Mouse (Mus musculus): Measurements from ENCODE around the gene Gm9639. TPM values are rescaled to one million over a fixed set of nuclear protein-coding genes. Genes with fewer than 3 reads are reported as not detected.
"Not testable (repeated sequence)": the region's sequence is repeated elsewhere in the genome, so short reads cannot be mapped to it uniquely, and the experiment has no call there.

The Gm9639 gene
- polyA plus RNA-seq, 1 experiment from 2014 or later = not detected

- not testable (repeated sequence) for H3K9me3 ChIP-seq (ENCODE audit: control insufficient read depth, low read length); H3K36me3 ChIP-seq (ENCODE audit: control insufficient read depth, insufficient read depth, low read length); H3K4me1 ChIP-seq (ENCODE audit: control insufficient read depth, insufficient read depth, low read length); H3K27ac ChIP-seq (ENCODE audit: low read depth, low read length); H3K4me2 ChIP-seq (ENCODE audit: low read depth); ATAC-seq (ENCODE audit: insufficient read depth, low FRiP score, low TSS enrichment); DNase-seq (ENCODE audit: low spot score); H3K4me3 ChIP-seq (ENCODE audit: low read depth, low read length); H3K9ac ChIP-seq (ENCODE audit: low read length); H3K27me3 ChIP-seq (ENCODE audit: control insufficient read depth, insufficient read depth, low read length)
- 44% methylated on average over 1 of the region's 1 CpGs for WGBS
Observed at GRCm38 (mm10) chr10:77776844-77777243, 18.0 kb downstream of the Gm9639 start, which contains the start of gene Gm7138. TSS of gene Gm7138 (minus strand) at chr10:77776944.

DNA sequence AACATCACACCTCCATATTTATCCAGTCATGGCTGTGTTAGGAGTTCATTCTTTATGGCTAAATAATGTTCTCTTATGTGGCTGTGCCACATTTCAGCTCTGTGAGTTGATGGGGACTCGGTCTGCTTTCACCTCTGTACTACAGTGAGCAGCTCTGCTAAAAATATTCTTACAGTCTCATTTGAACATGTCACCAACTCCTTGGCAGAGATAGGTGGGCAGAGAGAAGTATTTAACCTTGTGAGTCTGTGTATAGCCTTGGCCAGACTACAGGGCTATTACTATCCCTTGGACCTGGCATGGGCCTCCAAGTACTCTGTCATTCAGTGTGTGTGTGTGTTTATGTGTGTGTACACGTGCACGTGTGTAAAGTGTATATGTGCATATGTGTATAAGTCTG lies 22.7 kb downstream of the Gm9639 start:
- H3K4me2 ChIP-seq (ENCODE audit: low read depth); ATAC-seq (ENCODE audit: insufficient read depth, low FRiP score, low TSS enrichment); H3K4me3 ChIP-seq (ENCODE audit: low read depth, low read length); DNase-seq (ENCODE audit: low spot score); H3K9ac ChIP-seq (ENCODE audit: low read length); H3K27ac ChIP-seq (ENCODE audit: low read depth, low read length); H3K9me3 ChIP-seq (ENCODE audit: control insufficient read depth, low read length); H3K36me3 ChIP-seq (ENCODE audit: control insufficient read depth, insufficient read depth, low read length); H3K27me3 ChIP-seq (ENCODE audit: control insufficient read depth, insufficient read depth, low read length); H3K4me1 ChIP-seq (ENCODE audit: control insufficient read depth, insufficient read depth, low read length): not testable (repeated sequence)
- WGBS = 100% methylated on average over 1 of the region's 3 CpGs

DNA sequence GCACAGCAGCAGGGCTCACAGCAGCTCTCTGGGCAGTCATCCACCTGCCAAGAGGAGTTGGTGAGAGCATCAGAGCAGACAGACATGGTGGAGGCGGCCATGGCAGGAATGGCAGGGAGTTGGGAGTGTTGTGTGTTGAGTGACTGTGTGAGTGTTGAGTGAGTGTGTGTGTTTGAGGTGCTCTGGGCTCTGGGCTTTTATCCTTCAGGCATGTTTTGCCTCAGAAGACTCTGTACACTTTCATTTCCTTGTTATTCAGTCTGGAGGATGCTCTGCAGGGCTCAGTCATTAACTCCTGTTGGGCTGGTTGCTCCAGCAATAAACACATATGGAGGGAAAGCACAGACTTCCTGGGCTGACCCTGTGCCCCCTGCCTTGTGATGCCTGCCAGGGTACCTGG lies 23.7 kb downstream of the Gm9639 start, which contains the start of gene Gm3238:
Gene Gm3238, minus strand, starts transcription at position 101 of the 400 bp plus-strand sequence.
- 86% methylated on average over 1 of the region's 1 CpGs for WGBS
- not testable (repeated sequence) for H3K27ac ChIP-seq (ENCODE audit: low read depth, low read length); ATAC-seq (ENCODE audit: insufficient read depth, low FRiP score, low TSS enrichment); H3K4me1 ChIP-seq (ENCODE audit: control insufficient read depth, insufficient read depth, low read length); H3K27me3 ChIP-seq (ENCODE audit: control insufficient read depth, insufficient read depth, low read length); H3K4me3 ChIP-seq (ENCODE audit: low read depth, low read length); H3K4me2 ChIP-seq (ENCODE audit: low read depth); DNase-seq (ENCODE audit: low spot score); H3K36me3 ChIP-seq (ENCODE audit: control insufficient read depth, insufficient read depth, low read length); H3K9ac ChIP-seq (ENCODE audit: low read length); H3K9me3 ChIP-seq (ENCODE audit: control insufficient read depth, low read length)

DNA sequence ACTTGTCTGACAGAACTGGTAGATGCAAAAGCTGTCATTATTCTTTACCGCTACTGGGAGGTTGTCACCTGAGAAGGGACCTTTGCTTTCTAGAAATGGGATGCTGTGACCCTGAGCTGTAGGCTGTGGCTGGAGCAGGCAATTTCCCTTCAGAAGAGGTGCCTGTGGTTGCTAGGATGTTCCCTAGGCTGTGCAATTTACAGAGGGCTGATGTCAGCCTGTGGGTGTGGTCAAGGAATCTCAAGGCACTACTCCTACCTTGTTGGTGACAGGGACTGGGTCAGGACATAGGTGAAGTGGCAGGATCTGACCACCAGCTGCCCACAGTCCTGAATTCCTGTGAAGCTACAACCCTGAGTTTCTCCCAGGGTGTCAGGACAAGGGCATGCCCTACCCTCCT lies 25.1 kb downstream of the Gm9639 start:
- DNase-seq (ENCODE audit: low spot score) = no peak
- Histone ChIP-seq H3K27me3 (ENCODE audit: control insufficient read depth, insufficient read depth, low read length) (no peaks in the 10 kb centered on the region), H3K9me3 (ENCODE audit: control insufficient read depth, low read length) (no peaks in the 10 kb centered on the region), H3K9ac (ENCODE audit: low read length) (no peak overlapping the region), H3K4me2 (ENCODE audit: low read depth) (no peak overlapping the region), H3K4me1 (ENCODE audit: control insufficient read depth, insufficient read depth, low read length) (no peaks in the 10 kb centered on the region), H3K27ac (ENCODE audit: low read depth, low read length) (no peak overlapping the region), H3K4me3 (ENCODE audit: low read depth, low read length) (no peak overlapping the region), H3K36me3 (ENCODE audit: control insufficient read depth, insufficient read depth, low read length) (no peaks in the 10 kb centered on the region)
- 90% methylated on average over 1 of the region's 1 CpGs for WGBS
- no peak for ATAC-seq (ENCODE audit: insufficient read depth, low FRiP score, low TSS enrichment)

DNA sequence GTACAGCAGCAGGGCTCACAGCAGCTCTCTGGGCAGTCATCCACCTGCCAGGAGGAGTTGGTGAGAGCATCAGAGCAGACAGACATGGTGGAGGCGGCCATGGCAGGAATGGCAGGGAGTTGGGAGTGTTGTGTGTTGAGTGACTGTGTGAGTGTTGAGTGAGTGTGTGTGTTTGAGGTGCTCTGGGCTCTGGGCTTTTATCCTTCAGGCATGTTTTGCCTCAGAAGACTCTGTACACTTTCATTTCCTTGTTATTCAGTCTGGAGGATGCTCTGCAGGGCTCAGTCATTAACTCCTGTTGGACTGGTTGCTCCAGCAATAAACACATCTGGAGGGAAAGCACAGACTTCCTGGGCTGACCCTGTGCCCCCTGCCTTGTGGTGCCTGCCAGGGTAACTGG lies 35.3 kb downstream of the Gm9639 start, which contains the start of gene Gm3233:
Gene Gm3233, minus strand, starts transcription at position 101 of the 400 bp plus-strand sequence.
- H3K27ac ChIP-seq (ENCODE audit: low read depth, low read length); H3K9ac ChIP-seq (ENCODE audit: low read length); DNase-seq (ENCODE audit: low spot score); H3K9me3 ChIP-seq (ENCODE audit: control insufficient read depth, low read length); H3K27me3 ChIP-seq (ENCODE audit: control insufficient read depth, insufficient read depth, low read length); H3K36me3 ChIP-seq (ENCODE audit: control insufficient read depth, insufficient read depth, low read length); H3K4me1 ChIP-seq (ENCODE audit: control insufficient read depth, insufficient read depth, low read length); ATAC-seq (ENCODE audit: insufficient read depth, low FRiP score, low TSS enrichment); H3K4me2 ChIP-seq (ENCODE audit: low read depth); H3K4me3 ChIP-seq (ENCODE audit: low read depth, low read length): not testable (repeated sequence)
- WGBS = no CpG with 5 or more reads among the region's 1 CpGs

DNA sequence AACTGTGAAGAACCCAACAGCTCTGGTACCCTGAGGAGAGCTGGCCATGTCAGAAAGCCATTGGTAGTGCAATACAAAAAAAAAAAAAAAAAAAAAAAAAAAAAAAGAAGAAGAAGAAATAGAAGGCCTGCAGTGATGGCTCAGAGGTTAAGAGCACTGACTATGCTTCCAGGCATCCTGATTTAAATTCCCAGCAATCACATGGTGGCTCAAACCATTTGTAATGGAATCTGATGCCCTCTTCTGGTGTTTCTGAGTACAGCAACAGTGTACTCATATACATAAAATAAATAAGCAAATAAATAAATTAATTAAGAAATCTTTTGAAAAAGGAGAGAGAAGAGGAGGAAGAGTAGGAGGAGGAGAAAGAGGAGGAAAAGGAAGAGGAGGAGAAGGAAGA lies 41.4 kb downstream of the Gm9639 start:
- Histone ChIP-seq H3K36me3 (ENCODE audit: control insufficient read depth, insufficient read depth, low read length) (no peaks in the 10 kb centered on the region), H3K9me3 (ENCODE audit: control insufficient read depth, low read length) (no peaks in the 10 kb centered on the region), H3K9ac (ENCODE audit: low read length) (no peak overlapping the region), H3K4me3 (ENCODE audit: low read depth, low read length) (no peak overlapping the region), H3K27me3 (ENCODE audit: control insufficient read depth, insufficient read depth, low read length) (no peaks in the 10 kb centered on the region), H3K27ac (ENCODE audit: low read depth, low read length) (no peak overlapping the region), H3K4me2 (ENCODE audit: low read depth) (no peak overlapping the region), H3K4me1 (ENCODE audit: control insufficient read depth, insufficient read depth, low read length) (no peaks in the 10 kb centered on the region)
- no peak for ATAC-seq (ENCODE audit: insufficient read depth, low FRiP score, low TSS enrichment)
- no peak for DNase-seq (ENCODE audit: low spot score)

DNA sequence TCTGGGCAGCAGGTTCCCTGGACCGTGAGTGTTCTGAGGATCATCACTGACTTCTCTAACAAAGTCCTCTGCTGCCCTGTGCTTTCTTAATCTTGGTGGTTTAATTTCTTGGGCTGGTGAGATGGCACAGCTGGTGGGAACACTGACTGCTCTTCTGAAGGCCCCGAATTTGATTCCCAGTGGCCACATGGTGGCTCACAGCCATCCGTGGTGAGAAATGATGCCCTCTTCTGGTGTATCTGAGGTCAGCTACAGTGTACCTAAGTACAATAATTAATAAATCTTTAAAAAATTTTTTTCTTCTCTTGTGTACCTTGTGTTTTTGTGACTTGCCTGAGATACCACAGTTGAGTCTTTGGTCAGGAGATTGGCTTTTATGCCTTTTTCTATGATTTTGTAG lies 42.6 kb downstream of the Gm9639 start:
- not testable (repeated sequence) for H3K4me1 ChIP-seq (ENCODE audit: control insufficient read depth, insufficient read depth, low read length); H3K27ac ChIP-seq (ENCODE audit: low read depth, low read length); H3K9ac ChIP-seq (ENCODE audit: low read length); H3K4me2 ChIP-seq (ENCODE audit: low read depth); H3K27me3 ChIP-seq (ENCODE audit: control insufficient read depth, insufficient read depth, low read length); H3K9me3 ChIP-seq (ENCODE audit: control insufficient read depth, low read length); DNase-seq (ENCODE audit: low spot score); H3K36me3 ChIP-seq (ENCODE audit: control insufficient read depth, insufficient read depth, low read length); H3K4me3 ChIP-seq (ENCODE audit: low read depth, low read length); ATAC-seq (ENCODE audit: insufficient read depth, low FRiP score, low TSS enrichment)
- WGBS = 53% methylated on average over 3 of the region's 3 CpGs

DNA sequence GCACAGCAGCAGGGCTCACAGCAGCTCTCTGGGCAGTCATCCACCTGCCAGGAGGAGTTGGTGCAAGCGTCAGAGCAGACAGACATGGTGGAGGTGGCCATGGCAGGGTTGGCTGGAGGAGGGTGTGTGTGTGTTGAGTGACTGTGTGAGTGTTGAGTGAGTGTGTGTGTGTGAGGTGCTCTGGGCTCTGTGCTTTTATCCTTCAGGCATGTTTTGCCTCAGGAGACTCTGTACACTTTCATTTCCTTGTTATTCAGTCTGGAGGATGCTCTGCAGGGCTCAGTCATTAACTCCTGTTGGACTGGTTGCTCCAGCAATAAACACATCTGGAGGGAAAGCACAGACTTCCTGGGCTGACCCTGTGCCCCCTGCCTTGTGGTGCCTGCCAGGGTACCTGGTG lies 43.6 kb downstream of the Gm9639 start, which contains the start of gene Gm9736:
Gene Gm9736, minus strand, starts transcription at position 101 of the 400 bp plus-strand sequence.
- not testable (repeated sequence) for H3K27ac ChIP-seq (ENCODE audit: low read depth, low read length); H3K4me2 ChIP-seq (ENCODE audit: low read depth); H3K4me3 ChIP-seq (ENCODE audit: low read depth, low read length); DNase-seq (ENCODE audit: low spot score); H3K36me3 ChIP-seq (ENCODE audit: control insufficient read depth, insufficient read depth, low read length); H3K9ac ChIP-seq (ENCODE audit: low read length); H3K9me3 ChIP-seq (ENCODE audit: control insufficient read depth, low read length); ATAC-seq (ENCODE audit: insufficient read depth, low FRiP score, low TSS enrichment); H3K4me1 ChIP-seq (ENCODE audit: control insufficient read depth, insufficient read depth, low read length); H3K27me3 ChIP-seq (ENCODE audit: control insufficient read depth, insufficient read depth, low read length)
- WGBS = 75% methylated on average over 1 of the region's 1 CpGs

GRCm38 (mm10) chr10:77750686-77751085 lies 44.2 kb downstream of the Gm9639 start:
- not testable (repeated sequence) for ATAC-seq (ENCODE audit: insufficient read depth, low FRiP score, low TSS enrichment)
- 79% methylated on average over 1 of the region's 1 CpGs for WGBS

More at GRCm38 (mm10) chr10:77750686-77751085, 44.2 kb downstream of the Gm9639 start:
- not testable (repeated sequence) for H3K27ac ChIP-seq (ENCODE audit: low read depth, low read length); H3K4me2 ChIP-seq (ENCODE audit: low read depth); H3K4me1 ChIP-seq (ENCODE audit: control insufficient read depth, insufficient read depth, low read length); H3K9ac ChIP-seq (ENCODE audit: low read length); H3K36me3 ChIP-seq (ENCODE audit: control insufficient read depth, insufficient read depth, low read length); H3K27me3 ChIP-seq (ENCODE audit: control insufficient read depth, insufficient read depth, low read length); H3K4me3 ChIP-seq (ENCODE audit: low read depth, low read length); H3K9me3 ChIP-seq (ENCODE audit: control insufficient read depth, low read length); DNase-seq (ENCODE audit: low spot score)
